Comparison of ENCODE assay signal across 9 mouse cellular contexts in genomic region chr1:152746426-152746825, GRCm38 (mm10). TPM values are rescaled to one million over a fixed set of nuclear protein-coding genes. Genes with fewer than 3 reads are reported as not detected.
DNase-seq lines count a peak whose midpoint lies in the region; ATAC-seq and TF ChIP-seq lines count a peak whose summit lies in the region.
"Had no signal": no experiment of that assay in that cellular context is flagged by ENCODE, and none has a peak within 500 bp of the region (broad histone marks: within the 10 kb centered on the region; RNA-seq: fewer than 3 reads in every experiment).

No protein-coding gene starts in this region.

- no peak for TF ChIP-seq EP300 in MEL (IDR thresholded peaks at IDR 0.05; ENCODE audit: low read depth in 1 of 2, low read length in 2 of 2)

- H3K27me3 ChIP-seq in MEL (ENCODE audit: control insufficient read depth in 1 of 2, insufficient read depth in 2 of 2, low read length in 2 of 2) = peaks cover 0 to 7% of the 10 kb centered on the region in 2 experiments; a peak in 3 of 4 replicates
- H3K27me3 ChIP-seq in cerebellum, adult 2 months (ENCODE audit: control insufficient read depth, insufficient read depth, low read length) = no peaks in the 10 kb centered on the region
- H3K27me3 ChIP-seq in hindbrain, embryonic 11.5 days (ENCODE audit: control insufficient read depth, insufficient read depth, low read length) = no peaks in the 10 kb centered on the region

- H3K27ac ChIP-seq in MEL (ENCODE audit: control insufficient read depth, low read depth, low read length) = no peak overlapping the region
- H3K27ac ChIP-seq in cerebellum, adult 2 months (ENCODE audit: insufficient read depth, low read length) = no peak overlapping the region
- no peak overlapping the region for H3K27ac ChIP-seq in hindbrain, embryonic 11.5 days (ENCODE audit: low read depth, low read length)

- H3K4me3 ChIP-seq in MEL (ENCODE audit: control insufficient read depth in 1 of 2, insufficient read depth in 1 of 2, low read depth in 2 of 2, low read length in 2 of 2) = no peak overlapping the region
- H3K4me3 ChIP-seq in cerebellum, adult 2 months (replicated peaks; ENCODE audit: insufficient read depth, low read depth, low read length) = no peak overlapping the region
- no peak overlapping the region for H3K4me3 ChIP-seq in hindbrain, embryonic 11.5 days (ENCODE audit: low read depth, low read length)

- H3K36me3 ChIP-seq in MEL (ENCODE audit: control insufficient read depth in 1 of 2, insufficient read depth in 2 of 2, low read length in 2 of 2) = no peaks in the 10 kb centered on the region
- no peaks in the 10 kb centered on the region for H3K36me3 ChIP-seq in hindbrain, embryonic 11.5 days (ENCODE audit: control insufficient read depth, insufficient read depth, low read length)

- no peak for TF ChIP-seq POLR2A in MEL (IDR thresholded peaks at IDR 0.05; ENCODE audit: control insufficient read depth in 1 of 2, insufficient read depth in 1 of 2, low read depth in 1 of 2, low read length in 2 of 2, poor library complexity in 1 of 2)
- no peak for TF ChIP-seq POLR2A in cerebellum, adult 2 months (IDR thresholded peaks at IDR 0.05; ENCODE audit: borderline replicate concordance, insufficient read depth, low read length)

- peak; percentile 72 for DNase-seq in MEL (ENCODE audit: low read depth, low spot score)
- peak; percentile 73 to 79 for DNase-seq in cerebellum, adult 2 months
- peak; percentile 85 for DNase-seq in hindbrain, embryonic 11.5 days (ENCODE audit: low spot score)
- peak; percentile 45 to 87 for DNase-seq in layer of hippocampus, adult 8-10 months (ENCODE audit: low spot score in 2 of 2)
- DNase-seq in lung, postnatal 14 days = peak; percentile 92
- DNase-seq in retina, embryonic 14.5 days (ENCODE audit: low spot score) = peak; percentile 92
- peak; percentile 50 to 58 for DNase-seq in thymus, postnatal 36 days

- TF ChIP-seq RAD21 in MEL (IDR thresholded peaks at IDR 0.05; ENCODE audit: low read depth, low read length) = peak; percentile 90

- peak; percentile 55 for ATAC-seq in frontal cortex, adult (ENCODE audit: low TSS enrichment)
- peak; percentile 60; the same call in 1 of the 2 replicates for ATAC-seq in hindbrain, embryonic 11.5 days (ENCODE audit: low FRiP score)

- no peaks in the 10 kb centered on the region for H3K4me1 ChIP-seq in MEL (ENCODE audit: control insufficient read depth in 1 of 2, insufficient read depth in 2 of 2, low read length in 2 of 2)
- no peaks in the 10 kb centered on the region for H3K4me1 ChIP-seq in cerebellum, adult 2 months (ENCODE audit: control insufficient read depth, insufficient read depth, low read length)
- H3K4me1 ChIP-seq in hindbrain, embryonic 11.5 days (replicated peaks; ENCODE audit: control insufficient read depth, insufficient read depth, low read length) = no peaks in the 10 kb centered on the region

- WGBS in cerebellum, adult 2 months = 4% methylated on average over 5 of the region's 5 CpGs
- 10% methylated on average over 5 of the region's 5 CpGs for WGBS in hindbrain, embryonic 11.5 days

- peak; percentile 57 to 88 (median 76) for TF ChIP-seq CTCF in MEL (IDR thresholded peaks at IDR 0.05 in 2 of 3, conservative IDR thresholded peaks at IDR 0.05 in 1 of 3; ENCODE audit: control insufficient read depth in 1 of 3, insufficient read depth in 1 of 3, low read depth in 2 of 3, low read length in 3 of 3, poor library complexity in 1 of 3, severe bottlenecking in 1 of 3)
- peak; percentile 82 for TF ChIP-seq CTCF in cerebellum, adult 2 months (IDR thresholded peaks at IDR 0.05; ENCODE audit: borderline replicate concordance, insufficient read depth, low read depth, low read length)

- H3K4me2 ChIP-seq in hindbrain, embryonic 11.5 days (replicated peaks; ENCODE audit: low read depth, low read length) = no peak overlapping the region

- no peaks in the 10 kb centered on the region for H3K79me2 ChIP-seq in MEL (ENCODE audit: control insufficient read depth, insufficient read depth, low read length, poor library complexity)

- no peak overlapping the region for H3K9ac ChIP-seq in MEL (ENCODE audit: control insufficient read depth, low read depth, low read length, poor library complexity, severe bottlenecking)
- H3K9ac ChIP-seq in hindbrain, embryonic 11.5 days (ENCODE audit: low read depth, low read length) = no peak overlapping the region

- H3K9me3 ChIP-seq in MEL (replicated peaks; ENCODE audit: insufficient read depth, low read length) = no peaks in the 10 kb centered on the region
- no peaks in the 10 kb centered on the region for H3K9me3 ChIP-seq in hindbrain, embryonic 11.5 days (ENCODE audit: control insufficient read depth, low read length)

TF ChIP-seq in MEL, 35 proteins besides CTCF, POLR2A, EP300 and RAD21:
- peak; percentile 90 for TF ChIP-seq ZC3H11A (IDR thresholded peaks at IDR 0.05; ENCODE audit: low read depth, low read length)
- no peak for TF ChIP-seq HCFC1 (IDR thresholded peaks at IDR 0.05; ENCODE audit: low read depth, low read length)
- TF ChIP-seq ELF1 (IDR thresholded peaks at IDR 0.05; ENCODE audit: low read depth, low read length) = no peak
- no peak for TF ChIP-seq CHD1 (IDR thresholded peaks at IDR 0.05; ENCODE audit: low read depth, low read length)
- no peak for TF ChIP-seq MAZ (IDR thresholded peaks at IDR 0.05; ENCODE audit: low read depth, low read length)
- peak; percentile 97 for TF ChIP-seq SMC3 (IDR thresholded peaks at IDR 0.05; ENCODE audit: low read depth, low read length)
- no peak for TF ChIP-seq MYC (IDR thresholded peaks at IDR 0.05; ENCODE audit: low read depth, low read length)
- no peak for TF ChIP-seq KAT2A (conservative IDR thresholded peaks at IDR 0.05; ENCODE audit: low read depth, low read length)
- TF ChIP-seq ETS1 (IDR thresholded peaks at IDR 0.05; ENCODE audit: low read depth, low read length) = no peak
- TF ChIP-seq MEF2A (IDR thresholded peaks at IDR 0.05; ENCODE audit: extremely low read depth, insufficient replicate concordance, low read depth, low read length, poor library complexity, severe bottlenecking) = no peak
- TF ChIP-seq RCOR1 (IDR thresholded peaks at IDR 0.05; ENCODE audit: low read depth, low read length) = no peak
- no peak for TF ChIP-seq ZMIZ1 (IDR thresholded peaks at IDR 0.05; ENCODE audit: low read depth, low read length)
- TF ChIP-seq MAFK (IDR thresholded peaks at IDR 0.05; ENCODE audit: borderline replicate concordance, low read depth, low read length) = no peak
- no peak for TF ChIP-seq CHD2 (IDR thresholded peaks at IDR 0.05; ENCODE audit: low read length)
- TF ChIP-seq TAL1 (IDR thresholded peaks at IDR 0.05; ENCODE audit: low read length) = no peak
- TF ChIP-seq ZNF384 (IDR thresholded peaks at IDR 0.05; ENCODE audit: low read depth, low read length) = no peak
- no peak for TF ChIP-seq USF1 (IDR thresholded peaks at IDR 0.05; ENCODE audit: low read depth, low read length)
- no peak for TF ChIP-seq UBTF (IDR thresholded peaks at IDR 0.05; ENCODE audit: borderline replicate concordance, insufficient read depth, low read depth, low read length)
- no peak for TF ChIP-seq NELFE (IDR thresholded peaks at IDR 0.05; ENCODE audit: low read depth, low read length)
- peak; percentile 64 for TF ChIP-seq GATA1 (IDR thresholded peaks at IDR 0.05; ENCODE audit: low read depth, low read length)
- no peak for TF ChIP-seq MXI1 (IDR thresholded peaks at IDR 0.05; ENCODE audit: low read depth, low read length)
- no peak for TF ChIP-seq MYB (IDR thresholded peaks at IDR 0.05; ENCODE audit: low read depth, low read length)
- no peak for TF ChIP-seq USF2 (IDR thresholded peaks at IDR 0.05; ENCODE audit: borderline replicate concordance in 1 of 2, insufficient read depth in 1 of 2, low read depth in 1 of 2, low read length in 2 of 2)
- TF ChIP-seq E2F4 (IDR thresholded peaks at IDR 0.05; ENCODE audit: borderline replicate concordance, low read depth, low read length) = no peak
- TF ChIP-seq SIN3A (IDR thresholded peaks at IDR 0.05; ENCODE audit: low read length) = no peak

RNA-seq across cellular contexts. Expression of gene Apobec4, which starts 3.9 kb away (rescaled TPM):
- not detected in 2 replicates for total RNA-seq in MEL (2012; rRNA removed)
- polyA plus RNA-seq in MEL (2012; ENCODE audit: insufficient read depth in 1 of 2, insufficient read length in 2 of 2, low read depth in 1 of 2, low replicate concordance in 2 of 2, missing spikeins in 1 of 2) = not detected
- polyA plus RNA-seq in cerebellum, adult 2 months (2012; rRNA removed) = not detected in 2 replicates
- polyA plus RNA-seq in hindbrain, embryonic 11.5 days (2014; fragmentation: Nextera tagmentation; extraction: Ambion mirVana) = not detected in 2 replicates
- total RNA-seq in layer of hippocampus, adult 8-10 months (2022) = not detected
- polyA plus RNA-seq: gonadal fat pad, adult 2 months had no signal

RNA-seq across cellular contexts. Expression of gene Rgl1, which starts 19.7 kb away (rescaled TPM):
- 0.12 and 0.36 TPM in 2 replicates for total RNA-seq in MEL (2012; rRNA removed)
- polyA plus RNA-seq in MEL (2012; ENCODE audit: insufficient read depth in 1 of 2, insufficient read length in 2 of 2, low read depth in 1 of 2, low replicate concordance in 2 of 2, missing spikeins in 1 of 2) = under 1 TPM in 1 of 2 experiments, not detected in 1; 0.39 TPM
- 22.4 and 24.4 TPM in 2 replicates for polyA plus RNA-seq in cerebellum, adult 2 months (2012; rRNA removed)
- polyA plus RNA-seq in hindbrain, embryonic 11.5 days (2014; fragmentation: Nextera tagmentation; extraction: Ambion mirVana) = 26.6 and 27.5 TPM in 2 replicates
- total RNA-seq in layer of hippocampus, adult 8-10 months (2022) = 100 to 1,000 TPM; 109 to 161 (median 127) TPM

RNA-seq across cellular contexts. Expression of gene Arpc5, which starts 19.9 kb away (rescaled TPM):
- 117 and 119 TPM in 2 replicates for total RNA-seq in MEL (2012; rRNA removed)
- polyA plus RNA-seq in MEL (2012; ENCODE audit: insufficient read depth in 1 of 2, insufficient read length in 2 of 2, low read depth in 1 of 2, low replicate concordance in 2 of 2, missing spikeins in 1 of 2) = 100 to 1,000 TPM in 1 of 2 experiments, not detected in 1; 145 TPM
- 71.3 and 72.0 TPM in 2 replicates for polyA plus RNA-seq in cerebellum, adult 2 months (2012; rRNA removed)
- 339 and 340 TPM in 2 replicates for polyA plus RNA-seq in hindbrain, embryonic 11.5 days (2014; fragmentation: Nextera tagmentation; extraction: Ambion mirVana)
- total RNA-seq in layer of hippocampus, adult 8-10 months (2022) = 100 to 1,000 TPM; 167 to 172 (median 171) TPM

RNA-seq across cellular contexts. Expression of gene Ncf2, which starts 53.6 kb away (rescaled TPM):
- 35.0 and 41.8 TPM in 2 replicates for total RNA-seq in MEL (2012; rRNA removed)
- 10 to 100 TPM in 1 of 2 experiments, not detected in 1; 49.2 TPM for polyA plus RNA-seq in MEL (2012; ENCODE audit: insufficient read depth in 1 of 2, insufficient read length in 2 of 2, low read depth in 1 of 2, low replicate concordance in 2 of 2, missing spikeins in 1 of 2)
- 2.0 and 2.7 TPM in 2 replicates for polyA plus RNA-seq in cerebellum, adult 2 months (2012; rRNA removed)
- 3.4 and 5.0 TPM in 2 replicates for polyA plus RNA-seq in hindbrain, embryonic 11.5 days (2014; fragmentation: Nextera tagmentation; extraction: Ambion mirVana)
- 10 to 100 TPM in 2 of 4 experiments, 1 to 10 TPM in 2; 2.0 to 20.9 (median 11.6) TPM for total RNA-seq in layer of hippocampus, adult 8-10 months (2022)

Comparison
In these comparisons a context has a peak if more than half of its experiments do, and no peak if none do; other contexts are left out.
1. RNA of gene Rgl1, which starts 19.7 kb away (polyA plus RNA-seq): 26.6 to 27.5 TPM in hindbrain, embryonic 11.5 days and 22.4 to 24.4 TPM in cerebellum, adult 2 months; 0.39 TPM in MEL; every median in the first group is over 10 times any median in the second.
2. Peak in every context shown above with its lines, with median percentiles within 50 percentile points of each other: DNase-seq.